Mouse (Mus musculus): ENCODE measurements at regions not wholly inside any gene's neighbourhood (a gene's known extent, or its start where the extent isn't known, plus 50 kb on each side); places are given as distances from the start of the nearest gene placed in this dataset.
"Not testable (repeated sequence)": the region's sequence is repeated elsewhere in the genome, so short reads cannot be mapped to it uniquely, and the experiment has no call there.

- no peak for DNase-seq (ENCODE audit: low read depth, low spot score)
Measured at GRCm38 (mm10) chr15:41283199-41283598, 1149.0 kb downstream of the 9330182O14Rik start.

GRCm38 (mm10) chr15:41286809-41287413 lies 1152.7 kb downstream of the 9330182O14Rik start:
- no peak for DNase-seq (ENCODE audit: low read depth, low spot score)

- DNase-seq (ENCODE audit: low read depth, low spot score): no peak
Measured at GRCm38 (mm10) chr15:41297419-41297818, 1163.3 kb downstream of the 9330182O14Rik start.

GRCm38 (mm10) chr15:41306638-41307037 lies 1172.5 kb downstream of the 9330182O14Rik start:
- DNase-seq (ENCODE audit: low read depth, low spot score): no peak

- DNase-seq (ENCODE audit: low read depth, low spot score): no peak
Measured at GRCm38 (mm10) chr15:41311728-41312320, 1177.7 kb downstream of the 9330182O14Rik start.

- no peak for DNase-seq (ENCODE audit: low read depth, low spot score)
Measured at GRCm38 (mm10) chr15:41314916-41315315, 1180.8 kb downstream of the 9330182O14Rik start.

GRCm38 (mm10) chr15:41325633-41326252 lies 1191.6 kb downstream of the 9330182O14Rik start:
- DNase-seq (ENCODE audit: low read depth, low spot score): peak; percentile 71

- DNase-seq (ENCODE audit: low read depth, low spot score): no peak
Measured at GRCm38 (mm10) chr15:41329286-41329685, 1195.1 kb downstream of the 9330182O14Rik start.

- DNase-seq (ENCODE audit: low read depth, low spot score): no peak
Measured at GRCm38 (mm10) chr15:41330085-41330484, 1195.9 kb downstream of the 9330182O14Rik start.

GRCm38 (mm10) chr15:41332451-41332850 lies 1198.3 kb downstream of the 9330182O14Rik start:
- no peak for DNase-seq (ENCODE audit: low read depth, low spot score)

GRCm38 (mm10) chr15:41333165-41333564 lies 1199.0 kb downstream of the 9330182O14Rik start:
- DNase-seq (ENCODE audit: low read depth, low spot score): no peak

GRCm38 (mm10) chr15:41340621-41341020 lies 1206.5 kb downstream of the 9330182O14Rik start:
- DNase-seq (ENCODE audit: low read depth, low spot score): not testable (repeated sequence)

GRCm38 (mm10) chr15:41345554-41345953 lies 1211.4 kb downstream of the 9330182O14Rik start:
- peak; percentile 19 for DNase-seq (ENCODE audit: low read depth, low spot score)

- no peak for DNase-seq (ENCODE audit: low read depth, low spot score)
Measured at GRCm38 (mm10) chr15:41347221-41347620, 1213.1 kb downstream of the 9330182O14Rik start.

GRCm38 (mm10) chr15:41352129-41352528 lies 1218.0 kb downstream of the 9330182O14Rik start:
- DNase-seq (ENCODE audit: low read depth, low spot score): no peak

- DNase-seq (ENCODE audit: low read depth, low spot score): no peak
Measured at GRCm38 (mm10) chr15:41359276-41359675, 1225.1 kb downstream of the 9330182O14Rik start.

GRCm38 (mm10) chr15:41374669-41375068 lies 1240.5 kb downstream of the 9330182O14Rik start:
- DNase-seq (ENCODE audit: low read depth, low spot score): no peak

GRCm38 (mm10) chr15:41375906-41376305 lies 1241.7 kb downstream of the 9330182O14Rik start:
- DNase-seq (ENCODE audit: low read depth, low spot score): no peak

GRCm38 (mm10) chr15:41379637-41380036 lies 1245.5 kb downstream of the 9330182O14Rik start:
- DNase-seq (ENCODE audit: low read depth, low spot score): no peak

- peak; percentile 12 for DNase-seq (ENCODE audit: low read depth, low spot score)
Measured at GRCm38 (mm10) chr15:41380429-41380828, 1246.3 kb downstream of the 9330182O14Rik start.

GRCm38 (mm10) chr15:41390699-41391098 lies 1256.5 kb downstream of the 9330182O14Rik start:
- DNase-seq (ENCODE audit: low read depth, low spot score): no peak
